Mouse (Mus musculus): ENCODE data around the gene Arl15. TPM values are rescaled to one million over a fixed set of nuclear protein-coding genes. Genes with fewer than 3 reads are reported as not detected.

The Arl15 gene
- polyA plus RNA-seq, 1 experiment from 2014 or later, result 18.2 TPM

Other genes with a start within 250 kb of the Arl15 start
- gene Snx18, start 175.9 kb upstream of the Arl15 start, polyA plus RNA-seq (2014; fragmentation: Nextera tagmentation; extraction: Ambion mirVana), result 39.4 and 51.2 TPM in 2 replicates
- gene Hspb3, start 130.8 kb upstream of the Arl15 start, polyA plus RNA-seq (2014; fragmentation: Nextera tagmentation; extraction: Ambion mirVana), result not detected in 2 replicates